Mouse (Mus musculus): ENCODE data around the gene Izumo4.

- TF ChIP-seq POLR2A (IDR thresholded peaks at IDR 0.05; ENCODE audit: insufficient read length, low read depth) (no peak), SRF (IDR thresholded peaks at IDR 0.05; ENCODE audit: control insufficient read depth, insufficient read length, low read depth) (no peak), MYOD1 (IDR thresholded peaks at IDR 0.05; ENCODE audit: control insufficient read depth in 1 of 3, insufficient read length in 2 of 3, low read depth in 2 of 3) (no peak), E2F4 (IDR thresholded peaks at IDR 0.05; ENCODE audit: insufficient read depth) (no peak), POLR2AphosphoS2 (IDR thresholded peaks at IDR 0.05; ENCODE audit: insufficient read length, low read depth) (no peak), TCF12 (IDR thresholded peaks at IDR 0.05; ENCODE audit: insufficient read depth, poor library complexity, severe bottlenecking) (no peak), REST (IDR thresholded peaks at IDR 0.05; ENCODE audit: insufficient read depth, insufficient read length) (no peak), USF1 (IDR thresholded peaks at IDR 0.05; ENCODE audit: low read depth) (no peak), MAX (IDR thresholded peaks at IDR 0.05; ENCODE audit: low read depth) (no peak), CEBPB (IDR thresholded peaks at IDR 0.05; ENCODE audit: insufficient read depth, poor library complexity, severe bottlenecking) (no peak), MYOG (IDR thresholded peaks at IDR 0.05; ENCODE audit: control insufficient read depth in 1 of 3, insufficient read depth in 1 of 3, insufficient read length in 2 of 3, low read depth in 2 of 3) (no peak)
Observed at GRCm38 (mm10) chr10:80663485-80664196, 38.3 kb upstream of the Izumo4 start.

Data from myocyte (in vitro differentiated cells).